Mouse (Mus musculus) cerebellum, adult 2 months (tissue): ENCODE measurements around the gene Lrrc10b.

Source experiments
- CTCF ChIP-seq: fragments of 200-500 bp; IDR thresholded peaks from 2 replicates; pipeline ENCODE4 v1.5.1; 2011; ENCODE audit warnings: low read depth, mild to moderate bottlenecking, control low read depth, low read length, moderate library complexity, borderline replicate concordance; ENCODE audit not compliant: insufficient read depth
- POLR2A ChIP-seq: fragments of 200-500 bp; IDR thresholded peaks from 2 replicates; pipeline ENCODE4 v1.6.1; 2011; ENCODE audit warnings: low read length, control low read depth, borderline replicate concordance; ENCODE audit not compliant: insufficient read depth

DNA sequence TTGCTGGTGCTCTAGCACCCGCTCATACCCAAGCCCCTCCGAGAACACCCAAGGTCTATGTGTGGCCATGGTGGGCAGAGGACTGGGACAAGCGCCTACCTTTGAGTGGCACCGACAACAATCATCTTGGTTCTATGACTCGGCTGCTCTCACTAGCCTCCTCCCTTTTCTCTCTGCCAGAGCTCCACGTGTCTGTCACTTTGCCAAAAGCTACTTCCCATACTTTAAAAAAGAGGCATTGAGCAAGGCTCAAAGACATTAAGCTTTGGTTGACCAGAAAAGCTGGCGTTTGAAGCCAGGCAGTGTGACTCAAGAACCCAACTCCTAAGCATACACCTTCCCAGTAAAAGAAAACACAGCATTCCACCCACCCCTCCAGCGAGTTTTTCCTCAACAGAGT lies 823 bp upstream of the Lrrc10b start:
- no peak for TF ChIP-seq POLR2A
- no peak for TF ChIP-seq CTCF
